Mouse (Mus musculus) left cerebral cortex, adult 11 months (tissue): ENCODE results near the gene Mpnd.

Experiments used
- DNase-seq: peaks from one replicate; pipeline ENCODE4 v3.0.0; 2022; ENCODE audit warnings: low spot score

Gene Mpnd

DNA sequence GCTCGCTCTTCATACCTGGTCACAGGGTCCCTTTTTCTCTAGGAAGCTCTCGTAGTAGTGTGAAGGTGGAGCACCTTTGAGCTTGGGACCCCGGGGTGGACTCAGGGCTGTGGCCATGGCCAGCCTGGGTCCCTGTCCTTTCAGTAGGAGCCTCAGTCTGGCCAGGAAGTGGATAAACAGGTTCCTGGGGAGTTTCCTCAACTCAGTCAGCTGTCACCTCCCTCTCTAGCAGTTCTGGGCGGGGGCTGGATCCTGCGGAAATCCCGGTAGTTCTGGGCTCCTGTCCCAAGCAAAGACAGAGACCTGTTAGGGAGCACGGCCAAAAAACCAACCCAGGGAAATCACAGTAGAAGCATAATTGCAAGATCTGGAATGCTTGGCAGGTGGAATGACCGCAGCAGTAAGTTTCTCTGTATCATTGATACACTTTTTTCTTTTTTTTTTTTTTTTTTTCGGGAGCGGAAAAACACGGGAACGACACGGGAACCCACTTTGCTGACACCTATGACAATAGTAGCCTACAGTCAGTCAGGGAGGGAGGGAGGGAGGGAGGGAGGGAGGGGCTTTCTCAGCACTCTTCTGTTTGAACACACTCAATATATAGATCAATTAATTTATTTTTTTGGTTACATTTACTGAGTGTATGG, at the start of gene Mpnd, which contains the start of gene Stap2:
TSS of gene Mpnd (plus strand) at position 297 of the 647 bp plus-strand sequence.
TSS of gene Stap2 (minus strand) at position 170 of the 647 bp plus-strand sequence.
- DNase-seq, result no peak

DNA sequence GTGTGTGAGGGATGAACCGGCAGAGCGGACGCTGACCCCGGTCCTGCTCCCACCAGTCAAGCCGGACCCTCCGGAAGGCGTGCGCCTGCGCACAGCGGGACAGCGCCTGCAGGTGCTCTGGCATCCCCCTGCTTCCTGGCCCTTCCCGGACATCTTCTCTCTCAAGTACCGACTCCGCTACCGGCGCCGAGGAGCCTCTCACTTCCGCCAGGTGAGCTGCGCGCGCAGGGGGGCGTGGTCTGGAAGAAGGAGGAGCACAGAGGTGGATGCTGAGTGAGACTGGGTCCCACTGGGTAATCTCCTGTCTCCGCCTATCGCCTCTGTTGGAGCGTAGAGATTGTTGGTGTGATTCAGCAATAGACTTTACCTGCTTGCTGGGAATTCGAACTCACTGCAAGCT, 49.4 kb upstream of the Mpnd start:
- no peak for DNase-seq

GRCm38 (mm10) chr17:55956591-55956990, 48.9 kb upstream of the Mpnd start:
- no peak for DNase-seq

DNA sequence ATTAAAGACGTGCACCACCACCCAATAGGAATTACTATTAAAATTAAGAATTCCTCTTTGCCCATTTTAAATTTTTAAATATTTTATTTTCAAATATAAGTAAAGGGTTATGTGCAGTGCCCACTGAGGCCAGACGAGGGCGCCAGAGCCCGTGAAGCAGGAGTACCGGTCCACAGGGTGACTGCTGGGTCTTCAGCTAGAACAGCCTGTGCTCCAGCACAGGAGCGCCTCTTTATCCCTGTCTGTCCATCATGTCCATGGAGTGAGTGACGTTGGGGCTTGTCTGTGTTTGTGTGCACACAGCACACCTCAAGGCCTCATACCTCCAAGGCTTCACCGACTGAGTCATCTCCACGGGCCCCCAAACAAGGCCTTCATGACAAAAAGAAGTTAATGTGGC, 48.3 kb upstream of the Mpnd start:
- DNase-seq, result no peak

DNA sequence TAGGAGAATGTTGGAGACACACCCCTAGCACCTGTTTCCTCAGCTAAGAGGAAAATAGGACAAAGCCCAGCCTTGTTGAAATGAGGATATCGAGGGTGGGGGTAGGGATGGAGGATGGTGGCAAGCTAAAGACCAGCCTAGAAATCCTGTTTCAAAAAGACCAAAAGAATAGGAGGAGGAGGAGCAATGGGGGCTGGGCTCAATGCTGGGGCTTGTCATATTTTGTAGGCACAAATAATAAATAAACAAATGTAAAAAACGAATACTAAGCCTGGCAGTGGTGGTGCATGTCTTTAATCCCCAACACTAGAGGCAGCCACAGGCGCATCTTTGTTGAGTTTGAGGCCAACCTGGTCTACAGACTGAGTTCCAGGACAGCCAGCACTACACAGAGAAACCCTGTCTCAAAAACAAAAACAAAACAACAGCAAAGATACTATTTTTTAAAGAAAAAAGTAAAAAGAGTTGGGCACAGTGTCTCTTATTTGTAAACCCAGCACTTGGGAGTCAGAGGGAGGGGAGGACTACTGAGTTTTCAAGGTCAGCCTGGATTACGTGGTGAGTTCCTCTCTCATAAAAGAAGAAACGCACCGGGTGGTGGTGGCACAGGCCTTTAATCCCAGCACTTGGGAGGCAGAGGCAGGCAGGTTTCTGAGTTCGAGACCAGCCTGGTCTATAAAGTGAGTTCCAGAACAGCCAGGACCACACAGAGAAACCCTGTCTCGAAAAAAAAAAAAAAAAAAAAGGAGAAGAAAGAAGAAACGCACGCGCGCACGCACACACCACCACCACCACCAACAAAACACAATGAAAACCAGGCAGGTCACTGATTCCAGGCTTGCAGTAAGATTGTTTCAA, 47.6 kb upstream of the Mpnd start:
- no peak for DNase-seq

- no peak for DNase-seq
Observed at GRCm38 (mm10) chr17:55958584-55958886, 47.0 kb upstream of the Mpnd start.

GRCm38 (mm10) chr17:55958918-55959728, 46.4 kb upstream of the Mpnd start, which contains the start of gene Yju2:
Gene Yju2 (plus strand): TSS chr17:55959099.
- peak; percentile 94 for DNase-seq

GRCm38 (mm10) chr17:55959946-55960740, 45.4 kb upstream of the Mpnd start:
- DNase-seq, result no peak

GRCm38 (mm10) chr17:55960791-55961190, 44.7 kb upstream of the Mpnd start:
- DNase-seq, result no peak

DNA sequence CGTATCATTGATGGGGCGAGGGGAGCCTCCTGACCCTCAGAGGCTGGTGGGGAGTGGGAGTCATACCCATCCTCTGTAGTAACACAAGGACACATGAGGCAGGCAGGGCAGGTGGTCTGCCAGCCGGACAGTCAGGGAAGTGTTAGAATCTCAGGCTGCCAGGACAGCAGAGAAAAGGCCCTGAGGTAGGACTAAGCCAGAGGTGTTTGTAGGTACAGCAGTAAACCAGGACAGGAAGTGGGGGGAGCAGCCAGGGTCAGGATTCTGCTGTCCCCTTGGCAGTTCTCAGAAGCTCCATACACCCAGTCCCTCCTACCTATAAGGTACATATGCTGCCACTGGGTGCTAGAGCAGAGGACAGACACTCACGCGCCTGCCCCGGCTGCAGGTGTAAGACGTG, 43.9 kb upstream of the Mpnd start:
- DNase-seq, result no peak

DNA sequence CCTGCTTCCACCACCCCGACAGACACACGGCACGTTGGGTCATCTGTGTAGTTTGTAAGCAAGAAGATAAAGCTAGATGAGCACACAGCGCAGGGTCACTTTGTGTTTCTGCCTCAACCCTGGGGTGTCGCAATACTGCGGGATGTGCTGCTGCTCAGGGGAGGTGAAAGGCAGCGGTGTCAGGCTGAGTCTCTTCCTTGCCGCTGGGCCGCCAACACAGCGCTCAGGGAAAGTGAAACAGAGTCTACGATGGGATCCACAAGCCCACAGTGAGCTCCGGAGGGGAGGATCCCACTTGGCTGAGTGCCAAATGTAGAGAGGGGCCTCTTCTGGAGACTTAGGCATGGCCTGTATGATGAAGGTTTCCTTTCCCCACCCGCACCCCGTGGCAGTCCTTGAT, 42.3 kb upstream of the Mpnd start:
- DNase-seq, result no peak

DNA sequence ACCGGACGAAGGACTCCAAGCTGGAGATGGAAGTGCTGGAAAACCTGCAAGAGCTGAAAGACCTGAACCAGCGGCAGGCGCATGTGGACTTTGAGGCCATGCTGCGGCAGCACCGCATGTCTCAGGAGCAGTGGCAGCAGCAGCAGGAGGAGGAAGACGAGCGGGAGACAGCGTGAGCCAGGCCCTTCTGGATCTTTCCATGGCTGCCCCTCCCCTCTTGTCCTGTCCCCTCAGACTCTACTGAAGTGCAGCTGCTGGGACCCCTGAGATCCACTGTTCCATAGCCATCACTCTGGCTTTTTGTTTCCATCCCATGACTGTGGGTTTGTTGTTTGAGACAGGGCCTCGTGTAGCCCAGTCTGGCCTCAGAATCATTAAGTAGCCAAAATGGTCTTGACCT, 41.0 kb upstream of the Mpnd start:
- no peak for DNase-seq

GRCm38 (mm10) chr17:55964996-55965395, 40.5 kb upstream of the Mpnd start:
- no peak for DNase-seq

DNA sequence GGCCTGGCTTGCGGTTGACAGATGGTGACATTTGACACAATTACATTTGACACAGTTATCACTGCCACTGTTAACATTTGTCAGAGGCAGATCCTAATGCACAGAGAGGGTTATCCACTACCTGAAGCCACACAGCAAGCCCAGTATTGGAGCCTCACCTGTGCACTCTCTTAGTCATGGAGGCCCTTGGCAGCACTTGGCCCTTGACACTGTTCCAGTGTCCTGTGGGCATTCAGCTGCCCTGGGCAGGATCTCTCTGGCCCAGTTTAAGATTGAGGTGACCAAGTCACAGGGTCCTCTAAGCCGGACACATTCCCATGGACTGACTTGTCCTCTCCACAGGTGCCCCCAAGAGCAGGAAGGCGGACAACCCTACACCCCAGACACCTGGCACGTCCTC, 38.3 kb upstream of the Mpnd start:
- DNase-seq, result no peak

- DNase-seq, result no peak
Observed at GRCm38 (mm10) chr17:55968210-55968609, 37.3 kb upstream of the Mpnd start.

DNA sequence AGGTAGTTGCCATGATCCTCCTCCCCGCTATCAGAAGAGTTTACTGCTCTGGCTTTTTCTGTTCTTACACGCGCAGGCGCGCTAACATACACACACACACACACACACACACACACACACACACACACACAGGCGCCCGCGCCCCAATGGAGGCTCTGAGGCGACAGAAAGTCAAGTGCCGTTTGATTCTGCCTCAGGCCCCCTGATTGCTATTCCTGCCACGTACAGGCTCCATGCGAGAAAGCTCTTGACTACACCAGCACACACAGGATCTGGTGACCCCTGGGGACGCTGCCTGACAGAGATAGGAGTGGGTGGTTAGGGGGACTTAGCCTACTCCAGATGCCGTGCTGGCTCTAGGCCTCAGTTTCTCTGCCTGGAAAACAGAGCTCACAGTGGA, 36.0 kb upstream of the Mpnd start:
- no peak for DNase-seq

DNA sequence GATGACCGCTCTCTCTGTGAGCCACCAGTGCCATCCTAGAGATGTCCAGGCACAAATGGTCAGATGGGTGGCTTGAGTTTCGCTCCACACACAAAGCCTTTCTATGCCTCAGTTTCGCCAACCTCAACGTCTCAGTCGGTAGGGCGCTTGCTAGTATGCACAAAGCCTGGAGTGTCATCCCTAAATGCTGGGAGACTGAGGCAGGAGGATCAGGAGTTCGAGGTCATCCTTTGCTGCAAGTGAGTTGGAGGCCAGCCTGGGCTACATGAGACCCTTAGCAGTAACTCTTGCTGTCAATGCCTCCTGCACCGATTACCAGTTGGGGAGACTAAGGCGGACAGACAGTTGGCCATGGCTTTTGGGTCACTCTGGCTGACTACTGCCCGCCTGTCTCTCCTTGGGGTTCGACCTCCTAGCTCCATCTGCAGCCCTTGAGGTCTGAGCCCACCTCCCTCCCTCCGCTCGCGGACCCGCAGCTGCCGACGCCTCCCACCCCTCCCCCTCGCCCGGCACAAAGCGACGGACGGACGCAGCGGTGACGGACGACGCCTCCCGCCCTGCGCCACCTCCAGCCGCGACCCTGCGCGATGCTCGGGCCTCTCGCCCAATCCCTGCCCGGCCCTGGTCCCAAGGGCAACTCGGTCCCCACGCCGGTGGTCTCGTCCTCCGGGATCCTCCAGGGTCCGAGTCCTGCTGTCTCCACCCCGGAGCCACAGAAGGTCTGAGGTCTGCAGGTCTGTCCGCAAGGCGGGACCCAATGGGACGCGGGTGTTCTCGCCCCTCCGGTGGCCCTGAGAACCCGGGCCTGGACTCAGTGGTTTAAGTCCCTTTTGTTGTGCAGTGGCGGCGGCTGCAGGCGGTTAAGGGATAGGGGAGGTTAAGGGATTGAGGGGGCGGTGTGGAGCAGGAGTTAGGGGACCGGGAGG, 35.3 kb upstream of the Mpnd start, which contains the start of gene Shd:
TSS of gene Shd (plus strand) at position 502 of the 926 bp plus-strand sequence.
- DNase-seq, result no peak

GRCm38 (mm10) chr17:55971453-55971852, 34.1 kb upstream of the Mpnd start:
- no peak for DNase-seq

DNA sequence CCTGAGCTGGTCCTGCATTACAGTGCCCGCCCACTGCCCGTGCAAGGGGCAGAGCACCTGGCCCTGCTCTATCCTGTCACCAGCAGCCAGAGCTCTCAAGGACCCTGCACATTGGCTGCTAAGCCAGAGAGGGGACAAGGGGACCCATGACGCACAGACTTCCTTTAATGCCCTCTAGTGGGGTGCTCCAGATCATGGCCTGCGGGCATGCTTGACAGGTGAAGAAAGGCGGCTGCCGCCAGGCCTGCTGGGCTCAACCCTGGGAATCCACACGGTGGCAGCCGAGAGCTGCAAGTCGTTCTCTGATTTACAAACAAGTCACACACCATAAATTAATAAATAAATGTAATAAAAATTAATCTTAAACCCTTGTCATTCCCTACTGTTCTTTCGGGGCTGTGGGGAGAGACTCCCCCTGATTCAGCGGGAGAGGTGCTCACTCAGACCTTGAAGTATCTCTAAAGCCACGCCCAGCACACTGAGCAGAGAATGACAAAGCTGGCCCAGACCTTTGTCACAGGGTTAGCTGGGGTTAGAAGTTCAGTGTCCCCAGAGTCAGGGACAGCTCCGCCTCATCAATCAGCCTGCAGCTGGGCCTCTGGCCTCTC, 29.2 kb upstream of the Mpnd start:
- no peak for DNase-seq

- no peak for DNase-seq
Observed at GRCm38 (mm10) chr17:55977301-55977700, 28.2 kb upstream of the Mpnd start.
